Mouse (Mus musculus) lung, adult 2 months (tissue): ENCODE data around the gene Echdc2. TPM values are rescaled to one million over a fixed set of nuclear protein-coding genes. Genes with fewer than 3 reads are reported as not detected.

Experiments
- DNase-seq: peaks from one replicate; pipeline ENCODE4 v3.0.0; 2022
- H3K4me1 ChIP-seq: fragments of 200-500 bp; 2 replicates; pipeline ENCODE4 v1.6.1; 2011; ENCODE audit warnings: low read length; ENCODE audit not compliant: control insufficient read depth, insufficient read depth
- H3K4me3 ChIP-seq: fragments of 200-500 bp; replicated peaks from 2 replicates; pipeline ENCODE3; 2011; ENCODE audit warnings: low read depth, mild to moderate bottlenecking, control low read depth, low read length; ENCODE audit errors: extremely low read depth
- CTCF ChIP-seq: fragments of 200-500 bp; IDR thresholded peaks from 2 replicates; pipeline ENCODE4 v1.5.1; 2011; ENCODE audit warnings: mild to moderate bottlenecking, low read length, control low read depth; ENCODE audit not compliant: insufficient read depth
- POLR2A ChIP-seq: fragments of 200-500 bp; IDR thresholded peaks from 2 replicates; pipeline ENCODE4 v1.6.1; 2011; ENCODE audit warnings: low read depth, mild to moderate bottlenecking, control low read depth, low read length, borderline replicate concordance; ENCODE audit errors: extremely low read depth
- WGBS: fragments of 180-500 bp; shearing (Covaris S2); methylation state at CpG from one replicate; pipeline ENCODE4 v1.1.7; 2018; 5-methylcytosine and 5-hydroxymethylcytosine counted together
- polyA plus RNA-seq: library from polyadenylated mRNA; depleted of rRNA; stranded (reverse); fragments of >200 nt; gene quantifications from 2 replicates; pipeline ENCODE4 v1.2.3, GENCODE M21; 2012; rRNA removed

The Echdc2 gene
- polyA plus RNA-seq, 1 experiment: 53.7 TPM

DNA sequence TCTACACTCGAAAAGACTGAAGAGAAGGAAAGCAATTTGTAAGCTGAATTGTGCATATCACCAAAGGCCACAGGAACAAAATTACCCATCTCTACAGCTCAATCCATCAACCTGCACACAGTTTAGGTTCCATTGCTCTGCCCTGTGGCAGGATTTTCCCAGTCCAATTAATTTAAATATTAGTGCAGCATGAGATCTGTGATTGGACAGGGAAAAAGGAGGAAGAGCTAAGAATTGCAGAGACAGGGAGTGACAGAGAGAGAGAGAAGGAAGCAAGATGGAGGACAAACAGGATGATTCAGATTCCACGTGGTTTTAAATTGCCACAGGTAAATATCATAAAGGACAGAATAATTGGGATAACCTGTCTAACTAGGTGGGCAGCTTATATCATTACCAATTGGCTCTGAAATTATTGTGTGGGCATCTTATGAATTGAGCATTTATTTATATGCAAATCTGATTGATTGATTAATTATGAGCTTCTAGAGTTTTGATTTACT is 27.6 kb downstream of the Echdc2 start:
- TF ChIP-seq CTCF (no peak), POLR2A (no peak)
- 70% methylated on average over 2 of the region's 2 CpGs for WGBS
- H3K4me1 ChIP-seq: no peaks in the 10 kb centered on the region
- H3K4me3 ChIP-seq: no peak overlapping the region
- DNase-seq: no peak

DNA sequence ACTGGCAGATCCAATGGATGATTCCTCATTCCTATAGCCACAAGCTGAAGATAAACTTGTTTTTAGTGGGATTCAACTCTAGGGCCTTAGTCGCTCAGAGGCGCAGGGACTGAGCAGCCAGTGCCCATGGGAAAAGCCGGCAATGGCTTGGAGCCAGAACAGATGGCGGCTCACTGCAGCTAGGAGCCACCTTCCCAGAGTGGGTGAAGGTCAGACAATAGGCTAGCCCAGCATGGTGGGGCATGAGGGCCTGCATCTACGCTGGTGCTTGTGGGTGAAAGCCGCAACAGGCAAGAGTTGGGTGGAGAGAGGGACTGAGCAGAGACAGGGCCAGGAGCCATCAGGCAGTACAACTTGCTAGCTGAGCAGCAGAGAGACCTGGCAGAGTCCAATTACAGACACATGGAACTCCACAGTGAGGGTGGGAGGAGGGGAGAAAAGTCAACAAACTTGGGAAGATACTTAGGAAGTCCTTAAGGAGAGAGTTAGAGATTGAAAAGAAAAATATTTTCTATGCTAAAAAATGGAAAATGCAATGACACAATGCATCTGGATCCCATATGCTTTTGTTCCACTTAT is 31.1 kb downstream of the Echdc2 start:
- TF ChIP-seq POLR2A (no peak), CTCF (no peak)
- Histone ChIP-seq H3K4me3 (no peak overlapping the region), H3K4me1 (no peaks in the 10 kb centered on the region)
- 62% methylated on average over 6 of the region's 6 CpGs for WGBS
- no peak for DNase-seq

DNA sequence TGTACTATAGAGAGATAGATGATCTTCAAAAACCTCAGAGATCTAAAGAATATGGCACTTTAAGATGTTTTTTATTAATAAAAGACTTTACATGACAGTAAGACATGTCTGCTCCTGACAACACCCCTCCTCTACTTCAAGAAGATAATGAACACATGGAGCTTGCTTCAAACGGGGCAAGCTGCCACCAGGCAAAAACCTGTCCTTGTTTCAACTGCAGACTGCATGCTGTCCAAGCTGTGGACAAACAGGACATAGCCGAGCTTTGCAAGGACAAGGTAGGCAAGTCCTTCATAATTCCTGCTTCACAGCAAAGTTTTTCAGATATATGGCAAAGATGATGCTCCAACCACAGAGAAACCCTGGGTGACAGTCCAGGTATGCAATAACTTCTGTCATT is 34.0 kb downstream of the Echdc2 start:
- no peak for DNase-seq
- H3K4me3 ChIP-seq: no peak overlapping the region
- 60% methylated on average over 2 of the region's 2 CpGs for WGBS
- no peaks in the 10 kb centered on the region for H3K4me1 ChIP-seq
- TF ChIP-seq POLR2A (no peak), CTCF (no peak)

DNA sequence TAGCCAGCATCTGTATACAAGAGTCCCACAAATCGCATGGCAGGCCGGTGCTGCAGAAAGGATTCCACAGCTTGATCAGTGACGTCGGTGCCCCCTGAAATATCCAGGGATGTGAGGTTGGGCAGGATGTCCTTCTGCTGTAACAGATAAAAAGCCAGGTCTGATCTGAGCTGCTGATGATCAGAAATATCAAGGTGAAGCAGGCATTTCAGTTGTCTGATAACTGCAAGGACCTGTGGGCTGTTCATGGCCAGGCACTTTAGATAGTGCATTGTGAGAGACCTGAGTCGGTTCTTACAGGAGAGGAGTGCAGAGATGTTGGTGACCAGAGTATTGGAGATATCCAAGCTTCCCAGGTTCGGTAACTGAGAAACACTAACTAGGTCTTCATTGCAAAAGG is 39.4 kb downstream of the Echdc2 start:
- 90% methylated on average over 6 of the region's 6 CpGs for WGBS
- Histone ChIP-seq H3K4me3 (no peak overlapping the region), H3K4me1 (no peaks in the 10 kb centered on the region)
- TF ChIP-seq POLR2A (no peak), CTCF (no peak)
- no peak for DNase-seq

DNA sequence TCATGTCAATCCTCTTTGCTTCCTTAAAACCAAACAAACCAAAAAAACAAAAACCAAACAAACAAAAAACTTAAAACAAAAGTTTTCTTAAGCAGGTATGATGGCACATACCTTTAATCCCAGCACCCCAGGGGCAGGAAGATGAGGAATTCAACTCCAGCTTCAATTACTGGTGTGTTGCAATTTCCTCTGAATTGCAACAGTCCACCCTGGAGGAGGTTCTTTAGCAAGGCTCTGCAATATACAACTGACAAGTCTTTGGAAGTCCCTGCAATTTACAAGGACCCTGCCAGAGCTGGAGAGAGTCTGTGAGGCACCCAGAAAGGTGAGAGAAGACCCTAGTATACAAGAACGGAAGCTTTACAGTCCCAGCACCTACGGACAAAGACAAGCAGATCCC is 47.8 kb downstream of the Echdc2 start:
- no peak for TF ChIP-seq CTCF
- no peak for TF ChIP-seq POLR2A
- WGBS: 89% methylated on average over 2 of the region's 2 CpGs
- no peak for DNase-seq

DNA sequence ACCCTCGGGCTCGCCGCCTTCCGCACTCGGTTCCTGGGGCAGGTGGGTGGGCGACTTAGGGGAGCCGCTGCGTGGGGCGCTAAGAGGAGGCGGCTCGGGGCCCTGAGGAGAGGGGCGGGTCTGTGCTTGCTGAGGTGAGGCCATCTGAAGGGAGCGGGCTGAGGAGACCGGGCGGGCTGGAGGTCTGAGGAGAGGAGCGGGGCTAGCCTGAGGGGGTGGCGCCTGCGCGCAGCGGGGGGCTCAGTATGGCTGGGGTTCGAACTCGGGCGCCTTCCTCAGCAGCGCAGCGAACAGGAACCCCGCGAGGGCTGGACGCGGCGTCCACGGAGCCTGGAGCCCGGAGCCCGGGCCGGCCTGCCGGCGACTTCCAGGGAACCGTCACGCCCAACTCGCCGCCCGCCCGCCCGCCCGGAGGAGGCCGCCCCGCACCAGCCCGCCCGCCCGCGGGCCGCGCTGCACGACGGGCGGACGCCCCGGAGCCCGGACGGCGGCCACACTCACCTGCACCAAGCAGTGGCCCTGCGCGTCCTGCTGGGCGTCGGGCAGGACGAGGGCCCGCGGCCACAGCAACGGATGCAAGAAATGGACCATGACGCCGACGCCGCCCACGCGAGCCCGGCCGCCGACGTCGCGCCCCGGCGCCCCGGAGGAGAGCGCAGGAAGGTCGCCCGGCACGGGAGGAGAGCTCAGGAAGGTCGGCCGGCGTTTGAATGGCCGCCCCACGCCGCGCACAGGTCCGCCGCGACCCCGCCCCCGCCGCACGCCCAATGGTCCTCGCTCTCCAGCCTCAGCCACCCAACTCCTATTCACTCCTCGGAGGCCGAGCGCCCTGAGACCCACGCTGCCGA is 52.3 kb downstream of the Echdc2 start, which contains the start of gene Zyg11a:
Gene Zyg11a (minus strand): TSS at position 717 of the 848 bp plus-strand sequence.
- TF ChIP-seq CTCF (no peak), POLR2A (no peak)
- DNase-seq: peak; percentile 9
- WGBS: 4% methylated on average over 93 of the region's 107 CpGs

More for the DNA sequence above, 47.8 kb downstream of the Echdc2 start:
- H3K4me1 ChIP-seq: no peaks in the 10 kb centered on the region
- no peak overlapping the region for H3K4me3 ChIP-seq

DNA sequence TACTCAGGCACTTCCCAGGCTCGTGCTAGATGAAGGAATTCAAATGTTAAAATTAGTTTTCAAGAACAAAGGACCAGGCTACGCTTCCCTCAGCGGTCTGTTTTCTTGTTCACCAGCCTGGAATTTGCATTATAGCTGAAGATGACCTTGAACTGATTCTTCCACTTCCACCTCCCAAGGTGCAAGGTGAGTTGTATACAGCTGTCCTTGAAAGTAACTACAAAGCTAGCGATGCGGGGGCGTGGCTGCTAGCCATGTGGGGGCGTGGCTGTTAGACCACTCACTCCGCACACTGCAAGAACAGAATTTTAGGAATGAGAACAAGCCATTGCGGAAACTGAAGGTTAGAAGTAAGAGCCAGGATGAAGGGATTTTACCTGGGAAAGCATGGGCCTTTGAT is 53.8 kb downstream of the Echdc2 start:
- 30% methylated on average over 9 of the region's 9 CpGs for WGBS

More for the DNA sequence above, 52.3 kb downstream of the Echdc2 start, which contains the start of gene Zyg11a:
- Histone ChIP-seq H3K4me1 (no peaks in the 10 kb centered on the region), H3K4me3 (peak within 1 kb of the TSS; percentile 19)

DNA sequence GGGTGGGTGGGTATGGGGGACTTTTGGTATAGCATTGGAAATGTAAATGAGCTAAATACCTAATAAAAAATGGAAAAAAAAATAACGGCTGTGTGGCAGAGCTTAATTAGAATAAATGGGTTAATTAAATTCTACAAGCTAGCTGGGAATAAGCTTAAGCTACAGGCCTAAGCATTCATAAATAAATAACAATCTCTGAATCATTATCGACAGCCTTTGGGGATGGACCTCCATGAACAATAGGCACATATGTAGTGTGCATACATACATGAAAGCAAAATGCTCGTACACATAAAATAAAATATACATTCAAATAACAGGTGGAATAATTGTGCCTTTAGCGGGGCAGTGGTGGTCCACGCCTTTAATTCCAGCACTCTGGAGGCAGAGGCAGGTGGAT is 57.3 kb downstream of the Echdc2 start:
- Histone ChIP-seq H3K4me1 (no peaks in the 10 kb centered on the region), H3K4me3 (no peak overlapping the region)
- WGBS: 91% methylated on average over 5 of the region's 5 CpGs
- TF ChIP-seq CTCF (no peak), POLR2A (no peak)
- no peak for DNase-seq

More for the DNA sequence above, 53.8 kb downstream of the Echdc2 start:
- DNase-seq: no peak
- H3K4me3 ChIP-seq: no peak overlapping the region
- TF ChIP-seq CTCF (no peak), POLR2A (no peak)
- no peaks in the 10 kb centered on the region for H3K4me1 ChIP-seq

DNA sequence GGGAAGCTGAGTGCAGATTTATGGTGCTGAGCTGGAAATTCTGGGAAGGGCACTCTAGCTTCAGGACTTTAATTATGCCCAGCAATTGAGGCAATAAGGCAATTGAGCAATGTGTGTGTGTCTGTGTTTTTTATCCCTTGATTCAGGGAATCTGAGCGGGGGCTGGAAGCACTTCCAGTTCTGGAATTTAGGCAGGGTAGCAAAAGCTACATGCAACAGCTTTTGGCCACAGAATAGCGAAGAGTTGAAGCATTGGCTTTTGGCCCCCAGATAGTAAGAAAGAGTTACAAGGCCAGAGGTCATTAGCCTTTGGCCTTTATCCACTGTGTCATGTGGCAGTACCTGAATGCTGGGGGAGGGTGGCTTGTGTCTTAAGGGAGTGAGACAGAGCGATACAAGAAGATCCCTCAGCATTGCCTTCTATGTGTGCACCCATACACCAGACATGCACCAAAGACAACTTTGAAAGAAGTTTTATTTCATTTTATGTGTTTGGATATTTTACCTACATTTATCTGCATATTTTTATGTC is 60.2 kb downstream of the Echdc2 start:
- H3K4me3 ChIP-seq: no peak overlapping the region
- WGBS: 57% methylated on average over 3 of the region's 3 CpGs
- TF ChIP-seq CTCF (no peak), POLR2A (no peak)
- DNase-seq: no peak
- no peaks in the 10 kb centered on the region for H3K4me1 ChIP-seq

Other genes with a start within 250 kb of the Echdc2 start
- gene Cpt2, start 241.8 kb upstream of the Echdc2 start, polyA plus RNA-seq: 65.3 and 68.3 TPM in 2 replicates
- 0.39 and 0.48 TPM in 2 replicates for gene Slc1a7, start 197.1 kb upstream of the Echdc2 start, polyA plus RNA-seq
- gene Podn, start 69.0 kb upstream of the Echdc2 start, polyA plus RNA-seq: 56.1 and 59.8 TPM in 2 replicates
- 122 and 185 TPM in 2 replicates for gene Scp2, start 20.4 kb upstream of the Echdc2 start, polyA plus RNA-seq
- gene Zyg11a, start 52.6 kb downstream of the Echdc2 start, polyA plus RNA-seq: 0.05 and 0.19 TPM in 2 replicates
- gene Zyg11b, start 135.7 kb downstream of the Echdc2 start, polyA plus RNA-seq: 6.2 and 8.7 TPM in 2 replicates
- 3.2 and 5.2 TPM in 2 replicates for gene Coa7, start 162.7 kb downstream of the Echdc2 start, polyA plus RNA-seq
- 0.95 and 2.8 TPM in 2 replicates for gene Shisal2a, start 217.9 kb downstream of the Echdc2 start, polyA plus RNA-seq
- 26.3 and 26.5 TPM in 2 replicates for gene Gpx7, start 241.5 kb downstream of the Echdc2 start, polyA plus RNA-seq